ENCODE assay signal across 24 mouse cellular contexts in the genomic region with DNA sequence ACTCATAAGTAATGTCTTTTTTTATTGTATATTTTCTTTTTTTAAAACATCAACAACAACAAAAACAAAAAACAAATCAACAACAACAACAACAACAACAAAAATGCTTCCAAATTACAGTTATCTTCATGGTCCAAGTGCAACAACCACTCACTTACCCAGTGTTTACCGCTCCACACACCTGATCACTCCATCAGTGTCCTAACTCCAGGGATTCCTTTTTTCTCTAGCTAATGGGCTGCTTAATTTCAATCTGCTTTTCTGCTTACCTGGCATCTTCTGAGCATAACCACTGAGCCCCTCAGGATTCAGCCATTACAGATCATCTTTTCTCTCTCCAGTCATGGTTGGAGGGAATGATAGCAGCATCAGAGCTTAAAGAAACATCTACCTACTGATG.
DNase-seq lines count a peak whose midpoint lies in the region; ATAC-seq and TF ChIP-seq lines count a peak whose summit lies in the region.
"Had no signal": no experiment of that assay in that cellular context is flagged by ENCODE, and none has a peak within 500 bp of the region (broad histone marks: within the 10 kb centered on the region; RNA-seq: fewer than 3 reads in every experiment).

No protein-coding gene starts in this region.

- H3K4me2 ChIP-seq in forebrain, embryonic 13.5 days: no peak overlapping the region
- H3K4me2 ChIP-seq in forebrain, embryonic 12.5 days: no peak overlapping the region
- H3K4me2 ChIP-seq in hindbrain, embryonic 16.5 days (ENCODE audit: low read length): no peak overlapping the region
- H3K4me2 ChIP-seq in hindbrain, embryonic 12.5 days (replicated peaks): no peak overlapping the region
- no peak overlapping the region for H3K4me2 ChIP-seq in midbrain, postnatal 0 days (ENCODE audit: low read depth, low read length, poor library complexity, severe bottlenecking)
- H3K4me2 ChIP-seq in neural tube, embryonic 15.5 days: no peak overlapping the region
- no peak overlapping the region for H3K4me2 ChIP-seq in liver, embryonic 11.5 days
- H3K4me2 ChIP-seq: forebrain, embryonic 15.5 days; heart, embryonic 12.5 days; heart, embryonic 15.5 days; hindbrain, embryonic 15.5 days had no signal

- DNase-seq in midbrain, postnatal 0 days (ENCODE audit: low spot score): peak; percentile 7
- no peak for DNase-seq in midbrain, embryonic 10.5 days (ENCODE audit: low spot score)
- no peak for DNase-seq in liver, embryonic 11.5 days (ENCODE audit: low spot score)
- DNase-seq: adrenal gland, adult 2 months; adrenal gland, postnatal 14 days; cerebellum, adult 2 months; cerebellum, adult 9-11 months; gastrocnemius, postnatal 25 days; heart, adult 18-20 months; heart, postnatal 10 days; heart, postnatal 36 days had no signal

- H3K9me3 ChIP-seq in forebrain, embryonic 13.5 days (replicated peaks): no peaks in the 10 kb centered on the region
- no peaks in the 10 kb centered on the region for H3K9me3 ChIP-seq in forebrain, embryonic 12.5 days
- no peaks in the 10 kb centered on the region for H3K9me3 ChIP-seq in hindbrain, embryonic 16.5 days (ENCODE audit: control insufficient read depth, low read length)
- H3K9me3 ChIP-seq in hindbrain, embryonic 12.5 days (replicated peaks): no peaks in the 10 kb centered on the region
- no peaks in the 10 kb centered on the region for H3K9me3 ChIP-seq in midbrain, postnatal 0 days (ENCODE audit: low read length)
- H3K9me3 ChIP-seq in midbrain, embryonic 10.5 days (replicated peaks): no peaks in the 10 kb centered on the region
- H3K9me3 ChIP-seq in neural tube, embryonic 15.5 days (replicated peaks): no peaks in the 10 kb centered on the region
- no peaks in the 10 kb centered on the region for H3K9me3 ChIP-seq in liver, embryonic 11.5 days (ENCODE audit: control insufficient read depth, low read length)
- H3K9me3 ChIP-seq: forebrain, embryonic 10.5 days; forebrain, embryonic 15.5 days; heart, embryonic 12.5 days; heart, embryonic 15.5 days; hindbrain, embryonic 15.5 days had no signal

- no peaks in the 10 kb centered on the region for H3K27me3 ChIP-seq in forebrain, embryonic 13.5 days
- H3K27me3 ChIP-seq in forebrain, embryonic 12.5 days: no peaks in the 10 kb centered on the region
- H3K27me3 ChIP-seq in hindbrain, embryonic 16.5 days (replicated peaks; ENCODE audit: control insufficient read depth, insufficient read depth, low read length): no peaks in the 10 kb centered on the region
- no peaks in the 10 kb centered on the region for H3K27me3 ChIP-seq in hindbrain, embryonic 12.5 days
- no peaks in the 10 kb centered on the region for H3K27me3 ChIP-seq in midbrain, postnatal 0 days (ENCODE audit: insufficient read depth, low read length)
- H3K27me3 ChIP-seq in midbrain, embryonic 10.5 days (ENCODE audit: low read depth, poor library complexity, severe bottlenecking): no peaks in the 10 kb centered on the region
- H3K27me3 ChIP-seq in neural tube, embryonic 15.5 days (replicated peaks): no peaks in the 10 kb centered on the region
- no peaks in the 10 kb centered on the region for H3K27me3 ChIP-seq in liver, embryonic 11.5 days (replicated peaks; ENCODE audit: control insufficient read depth, insufficient read depth, low read length)
- H3K27me3 ChIP-seq: forebrain, embryonic 15.5 days; heart, embryonic 12.5 days; heart, embryonic 15.5 days; hindbrain, embryonic 15.5 days had no signal

- 95% methylated on average over 1 of the region's 1 CpGs for WGBS in forebrain, embryonic 13.5 days
- 95% methylated on average over 1 of the region's 1 CpGs for WGBS in forebrain, embryonic 12.5 days
- 73% methylated on average over 1 of the region's 1 CpGs for WGBS in hindbrain, embryonic 16.5 days
- 94% methylated on average over 1 of the region's 1 CpGs for WGBS in hindbrain, embryonic 12.5 days
- 94% methylated on average over 1 of the region's 1 CpGs for whole genome bisulfite sequencing in midbrain, postnatal 0 days
- WGBS in midbrain, embryonic 10.5 days: 89% methylated on average over 1 of the region's 1 CpGs
- 68% methylated on average over 1 of the region's 1 CpGs for WGBS in neural tube, embryonic 15.5 days
- WGBS in liver, embryonic 11.5 days: 88% methylated on average over 1 of the region's 1 CpGs

- TF ChIP-seq CTCF in midbrain, postnatal 0 days (IDR thresholded peaks at IDR 0.05): no peak

- no peaks in the 10 kb centered on the region for H3K36me3 ChIP-seq in forebrain, embryonic 13.5 days (ENCODE audit: poor library complexity, severe bottlenecking)
- no peaks in the 10 kb centered on the region for H3K36me3 ChIP-seq in forebrain, embryonic 12.5 days (replicated peaks)
- no peaks in the 10 kb centered on the region for H3K36me3 ChIP-seq in hindbrain, embryonic 16.5 days (ENCODE audit: control insufficient read depth, insufficient read depth, low read length)
- H3K36me3 ChIP-seq in hindbrain, embryonic 12.5 days: no peaks in the 10 kb centered on the region
- no peaks in the 10 kb centered on the region for H3K36me3 ChIP-seq in midbrain, postnatal 0 days (ENCODE audit: insufficient read depth, low read length)
- H3K36me3 ChIP-seq in midbrain, embryonic 10.5 days: no peaks in the 10 kb centered on the region
- H3K36me3 ChIP-seq in neural tube, embryonic 15.5 days: no peaks in the 10 kb centered on the region
- H3K36me3 ChIP-seq in liver, embryonic 11.5 days (ENCODE audit: control insufficient read depth, insufficient read depth, low read length): no peaks in the 10 kb centered on the region
- H3K36me3 ChIP-seq: forebrain, embryonic 10.5 days; forebrain, embryonic 15.5 days; heart, embryonic 12.5 days; heart, embryonic 15.5 days; hindbrain, embryonic 15.5 days had no signal

- H3K9ac ChIP-seq in forebrain, embryonic 13.5 days: no peak overlapping the region
- H3K9ac ChIP-seq in forebrain, embryonic 12.5 days: no peak overlapping the region
- no peak overlapping the region for H3K9ac ChIP-seq in hindbrain, embryonic 16.5 days (ENCODE audit: low read depth, low read length)
- H3K9ac ChIP-seq in hindbrain, embryonic 12.5 days: no peak overlapping the region
- no peak overlapping the region for H3K9ac ChIP-seq in midbrain, postnatal 0 days (replicated peaks; ENCODE audit: low read length, poor library complexity, severe bottlenecking)
- no peak overlapping the region for H3K9ac ChIP-seq in neural tube, embryonic 15.5 days (replicated peaks)
- H3K9ac ChIP-seq in liver, embryonic 11.5 days (ENCODE audit: low read depth, low read length): no peak overlapping the region
- H3K9ac ChIP-seq: forebrain, embryonic 15.5 days; heart, embryonic 12.5 days; heart, embryonic 15.5 days; hindbrain, embryonic 15.5 days had no signal

- H3K4me3 ChIP-seq in forebrain, embryonic 13.5 days: no peak overlapping the region
- H3K4me3 ChIP-seq in forebrain, embryonic 12.5 days (replicated peaks): no peak overlapping the region
- no peak overlapping the region for H3K4me3 ChIP-seq in hindbrain, embryonic 16.5 days (ENCODE audit: low read length)
- H3K4me3 ChIP-seq in hindbrain, embryonic 12.5 days: no peak overlapping the region
- H3K4me3 ChIP-seq in midbrain, postnatal 0 days (ENCODE audit: low read depth, low read length): no peak overlapping the region
- H3K4me3 ChIP-seq in midbrain, embryonic 10.5 days: no peak overlapping the region
- no peak overlapping the region for H3K4me3 ChIP-seq in neural tube, embryonic 15.5 days (replicated peaks)
- H3K4me3 ChIP-seq in liver, embryonic 11.5 days (ENCODE audit: low read depth, low read length): no peak overlapping the region
- H3K4me3 ChIP-seq: forebrain, embryonic 10.5 days; forebrain, embryonic 15.5 days; heart, embryonic 12.5 days; heart, embryonic 15.5 days; hindbrain, embryonic 15.5 days had no signal

- no peak overlapping the region for H3K27ac ChIP-seq in forebrain, embryonic 13.5 days
- H3K27ac ChIP-seq in forebrain, embryonic 12.5 days: no peak overlapping the region
- H3K27ac ChIP-seq in hindbrain, embryonic 16.5 days (ENCODE audit: low read depth, low read length): no peak overlapping the region
- H3K27ac ChIP-seq in hindbrain, embryonic 12.5 days: no peak overlapping the region
- no peak overlapping the region for H3K27ac ChIP-seq in midbrain, postnatal 0 days (ENCODE audit: low read depth, low read length)
- no peak overlapping the region for H3K27ac ChIP-seq in midbrain, embryonic 10.5 days (replicated peaks)
- H3K27ac ChIP-seq in neural tube, embryonic 15.5 days (replicated peaks): no peak overlapping the region
- H3K27ac ChIP-seq in liver, embryonic 11.5 days (ENCODE audit: low read depth, low read length): no peak overlapping the region
- H3K27ac ChIP-seq: forebrain, embryonic 10.5 days; forebrain, embryonic 15.5 days; heart, embryonic 15.5 days; hindbrain, embryonic 15.5 days had no signal

- peak; percentile 48; the same call in 1 of the 2 replicates for ATAC-seq in forebrain, embryonic 13.5 days
- no peak for ATAC-seq in forebrain, embryonic 12.5 days (ENCODE audit: low FRiP score)
- peak; percentile 68; the same call in 1 of the 2 replicates for ATAC-seq in hindbrain, embryonic 16.5 days
- no peak; the same call in 1 of the 2 replicates for ATAC-seq in hindbrain, embryonic 12.5 days (ENCODE audit: low FRiP score)
- 0 out of 2 replicates have a peak, but pooled peaks have one; percentile 44 for ATAC-seq in midbrain, postnatal 0 days (ENCODE audit: low FRiP score)
- ATAC-seq in neural tube, embryonic 15.5 days (ENCODE audit: low FRiP score): peak; percentile 45; the same call in 1 of the 2 replicates
- ATAC-seq in liver, embryonic 11.5 days (replicated peaks; ENCODE audit: low FRiP score): no peak
- ATAC-seq: CD4-positive, CD25-positive, alpha-beta regulatory T cell, adult 4 months; forebrain, embryonic 15.5 days; inflammation-experienced regulatory T-cells, adult 6 months; intestine, embryonic 16.5 days had no signal

- no peaks in the 10 kb centered on the region for H3K4me1 ChIP-seq in forebrain, embryonic 13.5 days
- no peaks in the 10 kb centered on the region for H3K4me1 ChIP-seq in forebrain, embryonic 12.5 days
- no peaks in the 10 kb centered on the region for H3K4me1 ChIP-seq in hindbrain, embryonic 16.5 days (ENCODE audit: control insufficient read depth, insufficient read depth, low read depth, low read length)
- H3K4me1 ChIP-seq in hindbrain, embryonic 12.5 days: no peaks in the 10 kb centered on the region
- H3K4me1 ChIP-seq in midbrain, postnatal 0 days (ENCODE audit: insufficient read depth, low read length): no peaks in the 10 kb centered on the region
- no peaks in the 10 kb centered on the region for H3K4me1 ChIP-seq in midbrain, embryonic 10.5 days
- no peaks in the 10 kb centered on the region for H3K4me1 ChIP-seq in neural tube, embryonic 15.5 days
- H3K4me1 ChIP-seq in liver, embryonic 11.5 days (replicated peaks; ENCODE audit: control insufficient read depth, insufficient read depth, low read length): no peaks in the 10 kb centered on the region
- H3K4me1 ChIP-seq: forebrain, embryonic 10.5 days; forebrain, embryonic 15.5 days; heart, embryonic 12.5 days; heart, embryonic 15.5 days; hindbrain, embryonic 15.5 days had no signal

Comparison
In these comparisons a context has a peak if more than half of its experiments do, and no peak if none do; other contexts are left out.
1. ATAC-seq: peak in forebrain, embryonic 13.5 days (single experiment), hindbrain, embryonic 16.5 days (single experiment), midbrain, postnatal 0 days (single experiment) and neural tube, embryonic 15.5 days (single experiment); none in forebrain, embryonic 12.5 days (single experiment), hindbrain, embryonic 12.5 days (single experiment) and liver, embryonic 11.5 days (single experiment).